Mouse (Mus musculus) liver, embryonic 14.5 days (tissue): ENCODE results near the gene Sycp2l.

ENCODE experiments used
- CTCF ChIP-seq: IDR thresholded peaks from 2 replicates; pipeline ENCODE4 v1.5.1; 2016; ENCODE audit warnings: antibody characterized with exemption, low read depth, control low read depth
- EP300 ChIP-seq: IDR thresholded peaks from 2 replicates; pipeline ENCODE4 v1.6.1; 2016; ENCODE audit warnings: antibody characterized with exemption, low read depth

- TF ChIP-seq CTCF: no peak
- no peak for TF ChIP-seq EP300
Measured at GRCm38 (mm10) chr13:41203289-41203688, 89.2 kb downstream of the Sycp2l start.
